Mouse (Mus musculus) spleen, embryonic (tissue): Measurements from ENCODE around the gene D16Ertd472e.

ENCODE experiments used
- CTCF ChIA-PET: fragments of 350-600 bp; sonication (Branson Sonifier 250); formaldehyde crosslinking; loops from one replicate; lab custom pipeline; 2022; lab: Charles Lee

The D16Ertd472e gene

GRCm38 (mm10) chr16:78492696-78493095 is 83.8 kb downstream of the D16Ertd472e start:
- CTCF ChIA-PET: interaction anchor here (0.6 kb wide), 1 partner anchor 215 kb away, joined by 6 read pairs; no protein-coding TSS in a partner anchor

GRCm38 (mm10) chr16:78490779-78491178 is 85.7 kb downstream of the D16Ertd472e start:
- CTCF ChIA-PET: interaction anchor here (0.6 kb wide), 1 partner anchor 23 kb away, joined by 4 read pairs; no protein-coding TSS in a partner anchor
